Mouse (Mus musculus) erythroblast, embryonic 14.5 days (primary cell): ENCODE data around the gene Inafm2.

Source experiments
- GATA1 ChIP-seq: IDR thresholded peaks from 2 replicates; pipeline ENCODE4 v1.6.1; 2012; ENCODE audit warnings: low read length, inconsistent platforms, mixed read lengths
- TAL1 ChIP-seq: IDR thresholded peaks from 3 replicates; pipeline ENCODE4 v1.6.1; 2012; ENCODE audit warnings: low read length, inconsistent platforms, mixed read lengths

DNA sequence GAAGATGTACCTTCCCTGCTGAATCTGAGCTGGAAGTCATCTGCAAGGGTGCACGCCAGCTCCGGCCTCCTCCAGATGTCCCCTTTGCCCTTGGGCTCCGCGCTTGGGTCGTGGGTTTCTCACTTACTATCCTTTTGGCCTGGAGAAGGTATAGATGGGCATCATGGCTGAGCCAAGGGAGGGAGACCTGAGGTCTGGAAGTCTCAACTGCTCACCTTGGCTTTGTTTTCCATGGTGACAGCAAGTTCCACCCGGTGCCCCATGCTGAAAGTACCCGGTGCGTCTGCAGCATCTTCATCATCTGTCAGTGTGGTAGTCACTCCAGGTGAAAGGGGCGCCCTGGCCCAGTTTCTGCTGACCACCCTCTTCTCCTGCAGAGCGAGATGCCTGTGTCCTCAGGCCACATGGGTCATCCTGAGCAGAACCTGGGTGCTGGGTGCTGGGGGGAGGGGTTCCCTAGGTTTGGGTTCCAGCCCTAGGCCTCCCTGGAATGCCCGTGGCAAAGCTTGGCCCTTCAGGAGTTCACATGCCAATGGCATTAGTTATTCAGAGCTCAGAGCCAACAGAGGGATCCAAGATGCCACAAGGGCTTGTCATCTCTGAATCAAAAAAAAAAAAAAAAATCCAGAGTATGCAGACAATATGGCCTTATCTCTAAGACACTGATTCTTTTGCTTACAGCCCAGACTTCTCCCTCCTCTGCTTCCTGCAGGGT lies 14.9 kb downstream of the Inafm2 start:
- TF ChIP-seq TAL1 (no peak), GATA1 (no peak)
